Mouse (Mus musculus) layer of hippocampus, adult 18-20 months (tissue): ENCODE results near the gene Defb9. TPM values are rescaled to one million over a fixed set of nuclear protein-coding genes. Genes with fewer than 3 reads are reported as not detected.
"Not testable (repeated sequence)": the region's sequence is repeated elsewhere in the genome, so short reads cannot be mapped to it uniquely, and the experiment has no call there.

Source experiments
- DNase-seq, 2 experiments: peaks; one replicate each; pipeline ENCODE4 v3.0.0; 2022; ENCODE audit warnings: low spot score in 2 of 2
- long read RNA-seq: library from polyadenylated mRNA; stranded (forward); transcript quantifications from one replicate; pipeline ENCODE4 v2.0.0, GENCODE M21; 2021
- total RNA-seq, 2 experiments: library from RNA; stranded (reverse); gene quantifications; 2 replicates each; pipeline ENCODE4 v1.2.3; 2021

Defb9 gene
- not detected for total RNA-seq
- long read RNA-seq: 0 reads

GRCm38 (mm10) chr8:21885321-21885720, at the start of gene Defb9:
Gene Defb9 (minus strand): TSS chr8:21885421.
- DNase-seq: not testable (repeated sequence)

- no peak for DNase-seq
These were observed 47.4 kb upstream of the Defb9 start, which contains the start of gene Defb15 for GRCm38 (mm10) chr8:21932610-21933009. Gene Defb15 (minus strand): TSS chr8:21932710.

- not testable (repeated sequence) for DNase-seq
These were observed 45.5 kb upstream of the Defb9 start for GRCm38 (mm10) chr8:21930754-21931153.

- DNase-seq: peak; percentile 9 to 52
These were observed 30.4 kb upstream of the Defb9 start for GRCm38 (mm10) chr8:21915625-21916024.

- no peak for DNase-seq
These were observed 27.3 kb upstream of the Defb9 start for GRCm38 (mm10) chr8:21912554-21912953.

GRCm38 (mm10) chr8:21911931-21912330, 26.7 kb upstream of the Defb9 start:
- no peak for DNase-seq

- DNase-seq: not testable (repeated sequence)
These were observed 21.1 kb upstream of the Defb9 start, which contains the start of gene Defb11 for GRCm38 (mm10) chr8:21906290-21906689. Gene Defb11 (minus strand): TSS chr8:21906412.

- DNase-seq: not testable (repeated sequence)
These were observed 26.6 kb downstream of the Defb9 start, which contains the start of gene Defb10 for GRCm38 (mm10) chr8:21858586-21858985. Gene Defb10 (plus strand): TSS chr8:21858901.

Other genes starting within 250 kb of the Defb9 start
- gene Defa17, start 229.6 kb downstream of the Defb9 start, total RNA-seq: not detected
- gene Defa34, start 219.6 kb downstream of the Defb9 start, total RNA-seq: not detected
- gene AY761184, start 181.8 kb downstream of the Defb9 start, total RNA-seq: not detected
- gene Defa24, start 150.9 kb downstream of the Defb9 start, total RNA-seq: not detected
- not detected for gene Defb50, start 61.9 kb downstream of the Defb9 start, total RNA-seq
- not detected for gene Defb2, start 45.5 kb downstream of the Defb9 start, total RNA-seq
- gene Defb10, start 26.5 kb downstream of the Defb9 start, total RNA-seq: not detected
- gene Defb11, start 21.0 kb upstream of the Defb9 start, total RNA-seq: not detected
- not detected for gene Defb15, start 47.3 kb upstream of the Defb9 start, total RNA-seq
- gene Defb35, start 52.9 kb upstream of the Defb9 start, total RNA-seq: not detected
- not detected for gene Defb13, start 61.3 kb upstream of the Defb9 start, total RNA-seq
- not detected for gene Fam90a1a, start 73.3 kb upstream of the Defb9 start, total RNA-seq
- not detected for gene Ccdc70, start 84.4 kb upstream of the Defb9 start, total RNA-seq
- gene Atp7b, start 174.9 kb upstream of the Defb9 start, total RNA-seq: 1 to 10 TPM; 1.4 to 1.6 TPM
- gene Alg11, start 175.3 kb upstream of the Defb9 start, total RNA-seq: 10 to 100 TPM; 38.3 to 40.5 TPM
- gene Nek5, start 239.6 kb upstream of the Defb9 start, total RNA-seq: under 1 TPM; 0.12 to 0.15 TPM